Mouse (Mus musculus): ENCODE measurements around the gene Tubb4b. TPM values are rescaled to one million over a fixed set of nuclear protein-coding genes. Genes with fewer than 3 reads are reported as not detected.
A peak's percentile ranks its signal among the peaks of the same experiment; 100 is the strongest.

The Tubb4b gene
- polyA plus RNA-seq, 1 experiment, result 537 TPM

GRCm38 (mm10) chr2:25252331-25252730, 27.8 kb upstream of the Tubb4b start:
- no peak overlapping the region for H3K4me3 ChIP-seq (ENCODE audit: insufficient read depth, low read length)
- H3K4me1 ChIP-seq (ENCODE audit: control insufficient read depth, insufficient read depth, low read length), result peaks cover 6% of the 10 kb centered on the region; the same call in 1 of the 2 replicates
- no peak overlapping the region for H3K27ac ChIP-seq (ENCODE audit: insufficient read depth, low read length)
- TF ChIP-seq POLR2A (IDR thresholded peaks at IDR 0.05; ENCODE audit: extremely low read depth, insufficient read depth, low read length) (no peak), CTCF (IDR thresholded peaks at IDR 0.05; ENCODE audit: extremely low read depth, insufficient read depth, low read length) (no peak)

- H3K4me3 ChIP-seq (ENCODE audit: insufficient read depth, low read length), result no peak within 1 kb of the TSS
- H3K4me1 ChIP-seq (ENCODE audit: control insufficient read depth, insufficient read depth, low read length), result peaks cover 4% of the 10 kb centered on the region
- TF ChIP-seq CTCF (IDR thresholded peaks at IDR 0.05; ENCODE audit: extremely low read depth, insufficient read depth, low read length) (no peak), POLR2A (IDR thresholded peaks at IDR 0.05; ENCODE audit: extremely low read depth, insufficient read depth, low read length) (no peak)
- no peak within 1 kb of the TSS for H3K27ac ChIP-seq (ENCODE audit: insufficient read depth, low read length)
Measured at GRCm38 (mm10) chr2:25246183-25247072, 21.9 kb upstream of the Tubb4b start, which contains the start of gene AL732309.1. TSS of gene AL732309.1 (minus strand) at chr2:25246863.

GRCm38 (mm10) chr2:25244144-25244543, 19.6 kb upstream of the Tubb4b start:
- peaks cover 5% of the 10 kb centered on the region for H3K4me1 ChIP-seq (ENCODE audit: control insufficient read depth, insufficient read depth, low read length)
- no peak overlapping the region for H3K4me3 ChIP-seq (ENCODE audit: insufficient read depth, low read length)
- H3K27ac ChIP-seq (ENCODE audit: insufficient read depth, low read length), result no peak overlapping the region
- TF ChIP-seq POLR2A (IDR thresholded peaks at IDR 0.05; ENCODE audit: extremely low read depth, insufficient read depth, low read length), result no peak
- TF ChIP-seq CTCF (IDR thresholded peaks at IDR 0.05; ENCODE audit: extremely low read depth, insufficient read depth, low read length), result no peak

DNA sequence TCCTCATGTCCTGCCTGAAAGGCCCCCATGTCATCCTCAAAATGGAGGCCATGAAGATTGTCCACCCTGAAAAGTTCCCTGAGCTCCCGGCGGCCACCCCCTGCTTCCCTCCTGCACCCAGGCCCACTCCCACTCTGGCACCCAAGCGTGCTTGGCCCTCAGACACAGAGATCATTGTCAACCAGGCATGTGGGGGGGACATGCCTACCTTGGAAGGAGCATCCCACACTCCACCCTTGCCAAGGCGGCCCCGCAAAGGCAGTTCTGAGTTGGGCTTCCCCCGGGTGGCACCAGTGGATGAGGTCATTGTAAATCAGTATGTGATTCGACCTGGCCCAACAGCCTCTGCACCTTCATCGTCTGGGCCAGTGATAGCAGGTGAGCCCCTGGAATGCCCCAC, 18.8 kb upstream of the Tubb4b start:
- peaks cover 5% of the 10 kb centered on the region for H3K4me1 ChIP-seq (ENCODE audit: control insufficient read depth, insufficient read depth, low read length)
- no peak overlapping the region for H3K27ac ChIP-seq (ENCODE audit: insufficient read depth, low read length)
- no peak for TF ChIP-seq CTCF (IDR thresholded peaks at IDR 0.05; ENCODE audit: extremely low read depth, insufficient read depth, low read length)
- TF ChIP-seq POLR2A (IDR thresholded peaks at IDR 0.05; ENCODE audit: extremely low read depth, insufficient read depth, low read length), result no peak
- H3K4me3 ChIP-seq (ENCODE audit: insufficient read depth, low read length), result peak overlapping the region; percentile 80

DNA sequence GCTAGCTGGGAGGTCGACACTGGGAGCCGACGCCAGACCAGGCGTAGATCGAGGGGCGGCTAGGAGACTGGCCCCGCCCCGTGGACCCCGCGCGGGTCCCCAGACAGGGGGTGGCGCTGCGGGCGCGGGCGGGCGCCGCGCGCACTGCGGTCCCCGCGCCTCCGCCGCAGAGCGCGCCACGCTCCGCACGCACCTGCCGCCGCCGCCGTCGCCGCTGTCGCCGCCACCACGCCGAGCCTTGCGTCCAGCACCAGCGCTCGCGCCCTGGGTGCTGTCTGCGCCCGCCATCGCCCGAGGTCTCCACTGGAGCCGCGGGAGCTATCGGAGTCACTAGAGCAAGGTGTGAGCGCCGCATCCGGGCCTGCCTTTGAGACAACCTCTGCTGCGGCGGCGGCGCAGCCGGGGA, 17.6 kb upstream of the Tubb4b start, which contains the start of the genes Rnf208 and Cysrt1:
Gene Rnf208 (plus strand): TSS at position 155 of the 406 bp plus-strand sequence.
Gene Cysrt1 (minus strand): TSS at position 352 of the 406 bp plus-strand sequence.
- Histone ChIP-seq H3K27ac (ENCODE audit: insufficient read depth, low read length) (peak within 1 kb of the TSS; percentile 89; the same call in 1 of the 2 replicates), H3K4me1 (ENCODE audit: control insufficient read depth, insufficient read depth, low read length) (peaks cover 5% of the 10 kb centered on the region), H3K4me3 (ENCODE audit: insufficient read depth, low read length) (peak within 1 kb of the TSS; percentile 80)
- TF ChIP-seq CTCF (IDR thresholded peaks at IDR 0.05; ENCODE audit: extremely low read depth, insufficient read depth, low read length), result no peak
- TF ChIP-seq POLR2A (IDR thresholded peaks at IDR 0.05; ENCODE audit: extremely low read depth, insufficient read depth, low read length), result peak; percentile 17; the same call in 1 of the 2 replicates

- peaks cover 5% of the 10 kb centered on the region for H3K4me1 ChIP-seq (ENCODE audit: control insufficient read depth, insufficient read depth, low read length)
- peak overlapping the region; percentile 80 for H3K4me3 ChIP-seq (ENCODE audit: insufficient read depth, low read length)
- no peak overlapping the region for H3K27ac ChIP-seq (ENCODE audit: insufficient read depth, low read length)
- TF ChIP-seq POLR2A (IDR thresholded peaks at IDR 0.05; ENCODE audit: extremely low read depth, insufficient read depth, low read length) (no peak), CTCF (IDR thresholded peaks at IDR 0.05; ENCODE audit: extremely low read depth, insufficient read depth, low read length) (no peak)
Measured at GRCm38 (mm10) chr2:25241438-25241775, 16.9 kb upstream of the Tubb4b start.

DNA sequence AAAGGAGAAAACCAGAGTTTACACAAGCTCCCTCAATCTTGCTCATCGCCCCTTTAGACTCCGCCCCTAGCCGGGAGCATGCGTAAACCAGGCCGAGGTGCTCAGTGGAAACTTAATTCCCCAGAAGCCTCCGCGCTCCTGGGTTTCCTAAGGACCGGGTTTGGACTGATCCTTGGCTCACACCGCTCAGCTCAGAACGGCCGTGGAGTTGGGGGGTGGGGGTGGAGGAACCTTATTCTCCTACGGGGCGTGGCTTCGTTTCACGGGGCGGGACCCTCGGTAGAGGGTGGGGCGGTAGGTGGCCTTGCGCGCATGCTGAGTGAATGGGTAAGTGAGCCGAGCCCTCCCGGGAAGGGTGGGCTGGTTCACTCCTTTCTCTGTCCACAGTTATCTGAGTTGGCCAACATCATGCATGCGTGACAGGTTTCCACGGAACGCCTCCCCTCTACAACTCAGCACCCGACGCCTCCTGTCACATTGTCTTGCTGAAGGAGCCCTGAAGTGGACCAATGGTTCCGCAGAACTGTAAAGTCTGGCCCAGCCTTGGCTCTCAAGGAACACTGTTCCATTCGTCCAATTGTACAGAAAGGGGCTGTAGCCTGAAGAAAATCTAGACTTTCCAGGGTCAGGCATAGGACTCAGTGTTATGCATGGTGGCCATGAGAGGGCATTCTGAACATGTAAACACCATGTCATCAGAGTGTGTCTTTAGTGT, 16.4 kb upstream of the Tubb4b start:
- Histone ChIP-seq H3K27ac (ENCODE audit: insufficient read depth, low read length) (no peak overlapping the region), H3K4me1 (ENCODE audit: control insufficient read depth, insufficient read depth, low read length) (peaks cover 5% of the 10 kb centered on the region), H3K4me3 (ENCODE audit: insufficient read depth, low read length) (peak overlapping the region; percentile 80)
- TF ChIP-seq CTCF (IDR thresholded peaks at IDR 0.05; ENCODE audit: extremely low read depth, insufficient read depth, low read length) (no peak), POLR2A (IDR thresholded peaks at IDR 0.05; ENCODE audit: extremely low read depth, insufficient read depth, low read length) (peak; percentile 41; the same call in 1 of the 2 replicates)

GRCm38 (mm10) chr2:25240310-25240709, 15.8 kb upstream of the Tubb4b start:
- Histone ChIP-seq H3K4me1 (ENCODE audit: control insufficient read depth, insufficient read depth, low read length) (peaks cover 5% of the 10 kb centered on the region), H3K4me3 (ENCODE audit: insufficient read depth, low read length) (peak overlapping the region; percentile 80; the same call in 1 of the 2 replicates), H3K27ac (ENCODE audit: insufficient read depth, low read length) (no peak overlapping the region)
- TF ChIP-seq CTCF (IDR thresholded peaks at IDR 0.05; ENCODE audit: extremely low read depth, insufficient read depth, low read length) (no peak), POLR2A (IDR thresholded peaks at IDR 0.05; ENCODE audit: extremely low read depth, insufficient read depth, low read length) (no peak)

GRCm38 (mm10) chr2:25239766-25240165, 15.3 kb upstream of the Tubb4b start:
- H3K4me1 ChIP-seq (ENCODE audit: control insufficient read depth, insufficient read depth, low read length), result peaks cover 5% of the 10 kb centered on the region
- no peak overlapping the region for H3K27ac ChIP-seq (ENCODE audit: insufficient read depth, low read length)
- H3K4me3 ChIP-seq (ENCODE audit: insufficient read depth, low read length), result no peak overlapping the region
- TF ChIP-seq CTCF (IDR thresholded peaks at IDR 0.05; ENCODE audit: extremely low read depth, insufficient read depth, low read length) (no peak), POLR2A (IDR thresholded peaks at IDR 0.05; ENCODE audit: extremely low read depth, insufficient read depth, low read length) (no peak)
